Mouse (Mus musculus) spleen, adult 2 months (tissue): ENCODE data around the gene Mobp.

ENCODE experiments used
- CTCF ChIP-seq: fragments of 200-500 bp; IDR thresholded peaks from 2 replicates; pipeline ENCODE4 v1.5.1; 2011; ENCODE audit warnings: mild to moderate bottlenecking, inconsistent platforms; ENCODE audit not compliant: insufficient read depth, insufficient read length, insufficient replicate concordance; ENCODE audit errors: extremely low read depth
- POLR2A ChIP-seq: fragments of 200-500 bp; IDR thresholded peaks from 2 replicates; pipeline ENCODE4 v1.6.1; 2011; ENCODE audit warnings: low read depth, low read length, inconsistent platforms

DNA sequence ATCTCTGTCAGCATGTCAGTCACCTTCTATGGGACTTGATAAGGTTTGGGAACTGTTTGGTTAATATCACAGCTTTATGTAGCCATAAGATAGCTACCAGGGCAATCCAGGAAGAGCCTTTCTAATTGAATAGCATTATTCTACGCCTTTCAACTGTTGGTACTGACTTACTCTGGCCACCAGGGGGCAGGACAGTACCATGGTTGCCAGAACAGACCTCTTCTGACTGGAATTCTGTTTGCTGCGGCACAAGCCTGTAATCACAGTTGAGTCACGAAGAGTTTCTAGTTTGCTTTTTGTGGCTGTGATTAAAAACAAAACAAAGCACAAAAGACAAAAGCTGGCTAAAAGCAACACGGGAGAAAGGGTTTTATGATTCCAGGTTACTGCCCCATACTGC, 8.9 kb upstream of the Mobp start:
- TF ChIP-seq CTCF (peak; percentile 61; the same call in 1 of the 2 replicates), POLR2A (no peak)
